Mouse (Mus musculus) midbrain, embryonic 15.5 days (tissue): ENCODE data around the gene Adck1. TPM values are rescaled to one million over a fixed set of nuclear protein-coding genes. Genes with fewer than 3 reads are reported as not detected.
"Not testable (repeated sequence)": the region's sequence is repeated elsewhere in the genome, so short reads cannot be mapped to it uniquely, and the experiment has no call there.

ENCODE experiments used
- ATAC-seq: fragments of 200-750 bp; cut with Nextera tagmentation; replicated peaks from 2 replicates; pipeline ENCODE4 v1.8.0; 2017; ENCODE audit warnings: moderate TSS enrichment
- H3K27ac ChIP-seq: fragments of 300-500 bp; sonication (generic); 2 replicates; pipeline ENCODE4 v1.5.1; 2015; ENCODE audit warnings: mild to moderate bottlenecking, inconsistent platforms
- H3K27me3 ChIP-seq: fragments of 300-500 bp; sonication (generic); replicated peaks from 2 replicates; pipeline ENCODE4 v1.6.1; 2015; ENCODE audit warnings: inconsistent platforms
- H3K36me3 ChIP-seq: fragments of 300-500 bp; sonication (generic); replicated peaks from 2 replicates; pipeline ENCODE4 v1.6.1; 2015; ENCODE audit warnings: inconsistent platforms
- H3K4me1 ChIP-seq: fragments of 300-500 bp; sonication (generic); 2 replicates; pipeline ENCODE4 v1.6.1; 2015; ENCODE audit warnings: inconsistent platforms
- H3K4me2 ChIP-seq: fragments of 300-500 bp; sonication (generic); 2 replicates; pipeline ENCODE4 v1.6.1; 2015; ENCODE audit warnings: inconsistent platforms, mild to moderate bottlenecking, moderate library complexity
- H3K4me3 ChIP-seq: fragments of 300-500 bp; sonication (generic); 2 replicates; pipeline ENCODE4 v1.5.1; 2015; ENCODE audit warnings: mild to moderate bottlenecking, inconsistent platforms
- H3K9ac ChIP-seq: fragments of 300-500 bp; sonication (generic); 2 replicates; pipeline ENCODE4 v1.6.1; 2015; ENCODE audit warnings: mild to moderate bottlenecking, inconsistent platforms
- H3K9me3 ChIP-seq: fragments of 300-500 bp; sonication (generic); 2 replicates; pipeline ENCODE4 v1.6.1; 2016; ENCODE audit warnings: inconsistent platforms
- WGBS: fragments of 180-500 bp; shearing (Covaris S2); methylation state at CpG from one replicate; pipeline ENCODE4 v1.1.7; 2015; ENCODE audit warnings: mixed read lengths; 5-methylcytosine and 5-hydroxymethylcytosine counted together
- polyA plus RNA-seq: library from polyadenylated mRNA; unstranded; fragments of >200 nt; fragmentation: Nextera tagmentation; extraction: Ambion mirVana; gene quantifications from 2 replicates; pipeline ENCODE4 v1.2.1, GENCODE M21; 2015

The Adck1 gene
- 38.8 and 43.3 TPM in 2 replicates for polyA plus RNA-seq

GRCm38 (mm10) chr12:88360441-88361119, at the start of gene Adck1:
TSS of gene Adck1 (plus strand) at chr12:88360554.
- Histone ChIP-seq H3K9me3 (no peaks in the 10 kb centered on the region), H3K27ac (peak within 1 kb of the TSS; percentile 83), H3K4me1 (peaks cover 10% of the 10 kb centered on the region), H3K27me3 (no peaks in the 10 kb centered on the region), H3K4me3 (peak within 1 kb of the TSS; percentile 62), H3K36me3 (no peaks in the 10 kb centered on the region), H3K9ac (peak within 1 kb of the TSS; percentile 60), H3K4me2 (peak within 1 kb of the TSS; percentile 59)
- WGBS = under 1% methylated on average over 38 of the region's 38 CpGs
- peak; percentile 98 for ATAC-seq

- no peaks in the 10 kb centered on the region for H3K27me3 ChIP-seq
- H3K4me2 ChIP-seq = no peak overlapping the region
- no peak overlapping the region for H3K27ac ChIP-seq
- H3K9ac ChIP-seq = no peak overlapping the region
- H3K36me3 ChIP-seq = no peaks in the 10 kb centered on the region
- no peaks in the 10 kb centered on the region for H3K4me1 ChIP-seq
- H3K9me3 ChIP-seq = no peaks in the 10 kb centered on the region
- WGBS = 75% methylated on average over 3 of the region's 3 CpGs
- H3K4me3 ChIP-seq = no peak overlapping the region
- ATAC-seq = no peak
These were observed 45.8 kb upstream of the Adck1 start for GRCm38 (mm10) chr12:88314556-88314955.

GRCm38 (mm10) chr12:88323926-88324325, 36.4 kb upstream of the Adck1 start, which contains the start of gene Gm5039:
TSS of gene Gm5039 (minus strand) at chr12:88324026.
- H3K9ac ChIP-seq, H3K4me1 ChIP-seq, H3K4me2 ChIP-seq, ATAC-seq, H3K27ac ChIP-seq, H3K4me3 ChIP-seq, H3K36me3 ChIP-seq, H3K27me3 ChIP-seq, H3K9me3 ChIP-seq: not testable (repeated sequence)
- 94% methylated on average over 2 of the region's 2 CpGs for WGBS

GRCm38 (mm10) chr12:88336662-88337413, 23.5 kb upstream of the Adck1 start:
- not testable (repeated sequence) for H3K36me3 ChIP-seq, ATAC-seq, H3K4me2 ChIP-seq, H3K27me3 ChIP-seq, H3K9me3 ChIP-seq, H3K9ac ChIP-seq, H3K4me3 ChIP-seq, H3K27ac ChIP-seq, H3K4me1 ChIP-seq
- 80% methylated on average over 4 of the region's 4 CpGs for WGBS

GRCm38 (mm10) chr12:88341286-88341685, 19.1 kb upstream of the Adck1 start:
- ATAC-seq, H3K4me2 ChIP-seq, H3K9me3 ChIP-seq, H3K4me1 ChIP-seq, H3K9ac ChIP-seq, H3K27me3 ChIP-seq, H3K27ac ChIP-seq, H3K36me3 ChIP-seq, H3K4me3 ChIP-seq: not testable (repeated sequence)
- WGBS = 26% methylated on average over 2 of the region's 2 CpGs

GRCm38 (mm10) chr12:88354182-88354702, 6.1 kb upstream of the Adck1 start:
- peak overlapping the region; percentile 25 for H3K9ac ChIP-seq
- WGBS = 17% methylated on average over 39 of the region's 41 CpGs
- peak; percentile 67 for ATAC-seq
- H3K4me1 ChIP-seq = peaks cover 4% of the 10 kb centered on the region; the same call in 1 of the 2 replicates
- no peaks in the 10 kb centered on the region for H3K27me3 ChIP-seq
- H3K27ac ChIP-seq = no peak overlapping the region
- peak overlapping the region; percentile 59 for H3K4me2 ChIP-seq
- H3K9me3 ChIP-seq = no peaks in the 10 kb centered on the region
- H3K36me3 ChIP-seq = no peaks in the 10 kb centered on the region
- H3K4me3 ChIP-seq = peak overlapping the region; percentile 35

- WGBS = 51% methylated on average over 9 of the region's 9 CpGs
- Histone ChIP-seq H3K27ac (peak overlapping the region; percentile 83), H3K4me1 (peaks cover 10% of the 10 kb centered on the region), H3K4me3 (peak overlapping the region; percentile 62), H3K9ac (peak overlapping the region; percentile 60), H3K36me3 (no peaks in the 10 kb centered on the region), H3K4me2 (peak overlapping the region; percentile 59), H3K9me3 (no peaks in the 10 kb centered on the region), H3K27me3 (no peaks in the 10 kb centered on the region)
- ATAC-seq = peak; percentile 15
These were observed 729 bp downstream of the Adck1 start for GRCm38 (mm10) chr12:88361120-88361445.

- H3K4me3 ChIP-seq = no peak overlapping the region
- H3K9ac ChIP-seq = no peak overlapping the region
- ATAC-seq = no peak
- no peak overlapping the region for H3K4me2 ChIP-seq
- no peaks in the 10 kb centered on the region for H3K27me3 ChIP-seq
- H3K9me3 ChIP-seq = no peaks in the 10 kb centered on the region
- H3K36me3 ChIP-seq = no peaks in the 10 kb centered on the region
- 80% methylated on average over 4 of the region's 4 CpGs for WGBS
- H3K27ac ChIP-seq = no peak overlapping the region
- no peaks in the 10 kb centered on the region for H3K4me1 ChIP-seq
These were observed 7.3 kb downstream of the Adck1 start for GRCm38 (mm10) chr12:88367673-88368072.

- Histone ChIP-seq H3K4me3 (no peak overlapping the region), H3K4me2 (no peak overlapping the region), H3K27ac (no peak overlapping the region), H3K9me3 (no peaks in the 10 kb centered on the region), H3K36me3 (no peaks in the 10 kb centered on the region), H3K27me3 (no peaks in the 10 kb centered on the region), H3K4me1 (no peaks in the 10 kb centered on the region), H3K9ac (no peak overlapping the region)
- no peak for ATAC-seq
- WGBS = 87% methylated on average over 4 of the region's 4 CpGs
These were observed 8.3 kb downstream of the Adck1 start for GRCm38 (mm10) chr12:88368618-88369017.

- H3K4me2 ChIP-seq, H3K9me3 ChIP-seq, H3K4me1 ChIP-seq, H3K27ac ChIP-seq, H3K36me3 ChIP-seq, H3K9ac ChIP-seq, H3K4me3 ChIP-seq, H3K27me3 ChIP-seq, ATAC-seq: not testable (repeated sequence)
- 90% methylated on average over 4 of the region's 4 CpGs for WGBS
These were observed 9.3 kb downstream of the Adck1 start for GRCm38 (mm10) chr12:88369690-88370089.

GRCm38 (mm10) chr12:88370321-88370720, 10.0 kb downstream of the Adck1 start:
- H3K4me1 ChIP-seq, H3K4me2 ChIP-seq, H3K9ac ChIP-seq, H3K27me3 ChIP-seq, H3K9me3 ChIP-seq, H3K36me3 ChIP-seq, ATAC-seq, H3K27ac ChIP-seq, H3K4me3 ChIP-seq: not testable (repeated sequence)
- WGBS = 0% methylated on average over 1 of the region's 1 CpGs

- Histone ChIP-seq H3K27ac (no peak overlapping the region), H3K36me3 (no peaks in the 10 kb centered on the region), H3K4me1 (peaks cover 3% of the 10 kb centered on the region), H3K4me2 (no peak overlapping the region), H3K4me3 (no peak overlapping the region), H3K9ac (no peak overlapping the region), H3K27me3 (no peaks in the 10 kb centered on the region), H3K9me3 (no peaks in the 10 kb centered on the region)
- no peak for ATAC-seq
- 62% methylated on average over 5 of the region's 5 CpGs for WGBS
These were observed 11.7 kb downstream of the Adck1 start for GRCm38 (mm10) chr12:88372018-88372417.
